Mouse (Mus musculus): ENCODE measurements around the gene Ccdc120. TPM values are rescaled to one million over a fixed set of nuclear protein-coding genes. Genes with fewer than 3 reads are reported as not detected.

Gene Ccdc120
- total RNA-seq (2022): 10 to 100 TPM; 12.4 to 21.4 (median 17.2) TPM

DNA sequence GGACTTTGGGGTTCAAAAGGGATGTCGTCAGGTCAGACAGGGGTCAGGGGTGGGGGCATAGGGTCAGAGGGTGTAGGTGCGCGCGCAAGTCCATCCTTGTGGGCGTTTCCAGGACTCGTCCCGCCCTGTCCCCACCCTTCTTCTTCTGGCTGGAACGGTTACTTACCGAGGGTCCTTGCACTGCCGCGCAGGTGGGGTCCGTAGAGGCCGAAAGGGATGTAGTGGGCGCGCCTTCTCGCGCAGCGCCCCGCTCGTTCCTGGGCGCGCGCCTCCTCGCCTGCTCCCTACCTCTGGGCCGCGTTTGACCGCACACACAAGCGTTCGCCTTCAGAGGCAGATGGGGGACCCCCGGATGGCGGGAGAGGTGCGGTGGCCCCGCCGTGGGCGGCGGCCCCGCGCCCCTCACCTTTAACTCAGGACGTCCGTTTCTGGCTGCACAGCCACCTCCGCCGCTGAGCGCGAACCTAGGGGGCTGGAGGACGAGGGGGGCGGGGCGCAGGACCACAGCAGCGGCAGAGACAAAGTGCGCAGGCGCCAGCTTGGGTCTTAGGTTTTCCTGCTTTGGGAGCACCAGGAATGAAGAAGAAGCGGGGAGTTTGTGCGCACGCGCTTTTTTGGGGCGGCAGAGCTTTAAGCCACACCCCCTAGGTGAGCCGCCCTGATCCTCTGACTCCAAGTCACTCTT lies at the start of gene Ccdc120:
Gene Ccdc120 (minus strand): TSS at position 474 of the 685 bp plus-strand sequence.
- peak; percentile 55 to 73 for DNase-seq (ENCODE audit: low spot score in 2 of 2)

DNA sequence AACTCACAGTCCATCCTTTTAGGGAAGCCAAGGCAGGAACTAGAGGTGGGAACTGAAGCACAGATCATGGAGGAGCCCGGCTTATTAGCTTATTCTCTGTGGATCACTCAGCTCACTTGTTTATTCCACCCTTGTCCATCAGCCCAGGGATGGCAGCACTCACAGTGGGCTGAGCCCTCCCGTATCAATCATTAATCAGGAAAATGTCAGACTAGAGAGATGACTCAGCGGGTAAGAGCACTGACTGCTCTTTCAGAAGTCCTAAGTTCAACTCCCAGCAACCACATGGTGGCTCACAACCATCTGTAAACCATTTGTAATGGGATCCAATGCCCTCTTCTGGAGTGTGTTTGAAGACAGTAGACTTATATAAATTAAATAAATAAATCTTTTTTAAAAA lies 46.6 kb upstream of the Ccdc120 start:
- no peak for DNase-seq (ENCODE audit: low spot score in 2 of 2)

- DNase-seq (ENCODE audit: low spot score in 2 of 2): no peak
These were observed 44.3 kb upstream of the Ccdc120 start for GRCm38 (mm10) chrX:7795016-7795415.

- DNase-seq (ENCODE audit: low spot score in 2 of 2): no peak
These were observed 42.7 kb upstream of the Ccdc120 start for GRCm38 (mm10) chrX:7793361-7793760.

DNA sequence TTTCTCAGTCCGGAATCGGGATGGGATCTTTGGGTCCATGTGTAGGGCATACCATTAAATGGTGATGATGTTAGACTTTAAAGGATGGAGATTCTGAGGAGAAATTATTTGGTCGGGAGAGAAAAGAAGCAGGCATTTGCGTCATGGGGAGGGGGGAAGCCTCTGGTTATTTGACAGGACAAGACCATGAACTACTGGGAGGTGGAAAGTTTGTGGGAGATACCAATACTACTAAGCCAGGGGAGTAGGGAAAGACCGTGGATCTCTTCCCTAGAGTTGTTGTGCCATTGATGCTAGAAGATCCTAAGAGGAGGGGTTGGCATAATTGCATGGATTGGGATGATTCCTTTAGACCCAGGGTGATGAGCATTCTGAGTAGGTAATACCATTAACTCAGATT lies 39.6 kb upstream of the Ccdc120 start:
- no peak for DNase-seq (ENCODE audit: low spot score in 2 of 2)

DNA sequence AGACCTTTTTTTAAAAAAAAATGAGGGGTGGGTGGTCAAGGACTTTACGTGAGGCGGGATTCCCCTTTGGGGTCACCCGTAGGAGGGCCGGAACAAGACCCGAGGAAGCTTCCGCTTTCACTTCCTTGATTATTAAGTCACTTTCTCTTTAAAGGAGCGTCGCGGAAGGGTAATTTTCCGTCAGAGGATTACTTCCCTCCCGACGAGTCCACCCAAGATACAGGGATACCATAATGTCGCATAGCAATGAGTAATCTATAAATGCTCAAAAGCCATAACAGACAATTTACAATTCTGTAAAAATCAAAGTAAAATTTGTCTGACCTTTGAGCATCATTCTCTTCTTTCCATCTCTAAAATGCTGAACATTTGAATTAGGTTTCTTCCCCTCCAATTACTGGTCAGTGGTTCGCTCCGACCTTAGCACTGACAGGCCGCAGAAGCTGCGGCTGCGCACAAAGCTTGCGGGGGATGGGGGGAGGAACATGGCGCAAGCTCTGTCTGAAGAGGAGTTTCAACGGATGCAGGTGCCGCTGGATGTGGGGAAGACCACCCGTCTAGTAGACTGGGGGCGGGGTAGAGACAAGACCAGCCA lies 38.9 kb upstream of the Ccdc120 start, which contains the start of gene Gripap1:
Gene Gripap1 (plus strand): TSS at position 224 of the 595 bp plus-strand sequence.
- DNase-seq (ENCODE audit: low spot score in 2 of 2): peak; percentile 50 to 54

GRCm38 (mm10) chrX:7782603-7783092 lies 31.9 kb upstream of the Ccdc120 start:
- no peak for DNase-seq (ENCODE audit: low spot score in 2 of 2)

GRCm38 (mm10) chrX:7779294-7779693 lies 28.6 kb upstream of the Ccdc120 start:
- no peak for DNase-seq (ENCODE audit: low spot score in 2 of 2)

DNA sequence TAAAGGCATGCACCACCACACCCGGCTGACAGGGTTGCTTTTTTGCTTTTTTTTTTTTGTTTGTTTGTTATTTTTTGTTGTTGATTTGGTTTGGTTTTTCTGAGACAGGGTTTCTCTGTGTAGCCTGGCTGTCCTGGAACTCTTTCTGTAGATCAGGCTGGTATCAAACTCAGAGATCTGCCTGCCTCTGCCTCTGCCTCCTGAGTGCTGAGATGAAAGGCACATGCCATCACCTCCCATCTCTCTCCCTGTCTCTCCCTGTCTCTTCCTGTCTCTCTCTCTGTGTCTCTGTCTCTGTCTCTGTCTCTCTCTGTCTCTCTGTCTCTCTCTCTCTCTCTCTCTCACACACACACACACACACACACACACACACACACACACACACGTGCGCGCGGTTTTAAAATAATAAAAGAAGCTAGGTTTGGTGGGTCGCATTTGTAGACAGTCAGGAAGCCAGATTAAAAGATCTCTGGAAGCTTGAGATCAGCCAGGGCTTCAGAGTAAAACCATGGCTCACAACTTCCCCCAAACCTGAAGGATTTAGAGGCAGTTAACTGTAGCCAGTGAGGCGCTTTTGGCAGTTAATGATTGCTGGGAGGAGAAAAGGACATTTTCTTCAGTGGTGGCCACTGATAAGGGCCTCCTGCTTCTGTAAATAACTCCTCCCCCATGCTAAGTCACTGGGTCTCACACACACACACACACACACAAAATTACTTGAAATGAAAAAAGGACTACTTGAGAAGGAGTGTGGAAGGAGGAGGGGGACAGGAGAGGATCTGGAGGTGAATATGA lies 27.9 kb upstream of the Ccdc120 start:
- no peak for DNase-seq (ENCODE audit: low spot score in 2 of 2)

DNA sequence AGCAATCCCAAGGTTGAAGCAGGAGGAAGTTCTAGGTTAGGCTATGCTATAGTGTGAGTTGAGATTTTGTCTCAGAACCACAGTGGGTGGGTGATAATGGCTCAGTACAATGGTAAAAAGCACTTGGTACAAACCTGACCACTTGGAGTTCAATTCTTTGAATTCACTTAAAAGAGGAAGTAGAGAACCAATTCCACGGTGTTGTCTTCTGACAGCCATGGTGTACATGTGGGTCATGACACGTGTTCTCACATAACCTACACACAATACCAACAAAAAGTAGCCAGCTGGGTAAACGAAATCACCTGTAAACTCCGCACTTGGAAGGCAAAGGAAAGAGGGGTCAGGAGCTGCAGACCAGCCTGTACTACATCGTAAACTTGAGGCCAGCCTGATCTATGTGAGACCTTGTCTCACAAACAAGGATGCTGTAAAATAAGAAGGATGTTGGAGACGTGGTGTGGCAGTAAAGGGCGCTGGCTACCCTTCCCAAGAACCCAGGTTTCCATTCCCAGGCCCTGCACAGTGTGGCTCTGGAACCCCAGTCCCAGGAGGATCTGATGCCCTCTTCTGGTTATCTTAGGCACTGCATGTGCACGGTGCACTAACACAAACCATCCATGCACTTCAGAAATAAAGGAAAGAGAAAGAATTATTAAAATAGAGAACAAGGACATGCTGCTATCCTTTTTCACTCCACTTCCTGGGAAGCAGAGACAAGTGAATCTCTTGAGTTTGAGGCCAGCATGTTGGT lies 25.8 kb upstream of the Ccdc120 start:
- DNase-seq (ENCODE audit: low spot score in 2 of 2): peak in 1 of 2 experiments; percentile 38

GRCm38 (mm10) chrX:7775501-7776205 lies 24.9 kb upstream of the Ccdc120 start:
- no peak for DNase-seq (ENCODE audit: low spot score in 2 of 2)

GRCm38 (mm10) chrX:7772766-7773165 lies 22.1 kb upstream of the Ccdc120 start:
- DNase-seq (ENCODE audit: low spot score in 2 of 2): no peak

GRCm38 (mm10) chrX:7769302-7770017 lies 18.8 kb upstream of the Ccdc120 start:
- DNase-seq (ENCODE audit: low spot score in 2 of 2): no peak

- DNase-seq (ENCODE audit: low spot score in 2 of 2): peak in 1 of 2 experiments; percentile 16
These were observed 15.1 kb upstream of the Ccdc120 start for GRCm38 (mm10) chrX:7765764-7766163.

- DNase-seq (ENCODE audit: low spot score in 2 of 2): no peak
These were observed 14.6 kb upstream of the Ccdc120 start for GRCm38 (mm10) chrX:7765281-7765670.

GRCm38 (mm10) chrX:7764657-7765280 lies 14.1 kb upstream of the Ccdc120 start:
- DNase-seq (ENCODE audit: low spot score in 2 of 2): no peak

- no peak for DNase-seq (ENCODE audit: low spot score in 2 of 2)
These were observed 13.1 kb upstream of the Ccdc120 start for GRCm38 (mm10) chrX:7763631-7764393.

- DNase-seq (ENCODE audit: low spot score in 2 of 2): no peak
These were observed 12.2 kb upstream of the Ccdc120 start for GRCm38 (mm10) chrX:7762921-7763197.

All from layer of hippocampus, adult 8-10 months (tissue).